Mouse (Mus musculus): ENCODE results near the gene Pkdcc.
A peak's percentile ranks its signal among the peaks of the same experiment; 100 is the strongest.

Gene Pkdcc

DNA sequence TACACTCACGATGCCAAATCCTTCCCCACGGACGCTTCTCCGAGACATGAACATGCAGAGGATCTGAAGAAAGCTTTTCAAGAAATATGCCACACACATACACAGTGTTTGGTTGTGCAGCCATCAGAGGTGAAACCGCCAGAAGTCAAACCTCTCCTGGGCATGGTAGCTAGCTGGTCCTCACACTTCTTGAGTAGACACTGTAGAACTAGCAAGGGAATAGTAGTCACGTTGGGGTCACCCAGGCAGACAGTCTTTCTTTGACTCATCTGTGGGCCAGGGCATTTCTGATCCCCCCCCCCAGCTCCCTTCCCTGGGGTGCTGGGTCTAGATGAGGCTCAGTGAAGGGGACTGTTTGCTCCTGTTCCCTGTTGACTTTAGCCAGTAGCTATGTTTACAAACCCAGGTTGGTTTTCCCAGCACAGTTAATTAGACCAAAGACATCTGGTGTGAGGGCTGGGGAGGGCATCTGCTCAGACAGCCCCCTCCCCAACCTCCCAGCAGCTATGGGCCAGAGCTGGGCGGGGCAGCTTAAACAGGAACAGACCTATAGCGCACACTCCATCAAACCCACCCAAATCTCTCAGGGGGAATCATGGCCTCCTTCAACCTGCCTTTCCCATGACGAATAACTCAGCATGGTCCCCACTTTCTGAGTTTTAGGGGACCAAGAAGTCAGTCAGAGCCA lies 1.7 kb upstream of the Pkdcc start:
- DNase-seq, result no peak

DNA sequence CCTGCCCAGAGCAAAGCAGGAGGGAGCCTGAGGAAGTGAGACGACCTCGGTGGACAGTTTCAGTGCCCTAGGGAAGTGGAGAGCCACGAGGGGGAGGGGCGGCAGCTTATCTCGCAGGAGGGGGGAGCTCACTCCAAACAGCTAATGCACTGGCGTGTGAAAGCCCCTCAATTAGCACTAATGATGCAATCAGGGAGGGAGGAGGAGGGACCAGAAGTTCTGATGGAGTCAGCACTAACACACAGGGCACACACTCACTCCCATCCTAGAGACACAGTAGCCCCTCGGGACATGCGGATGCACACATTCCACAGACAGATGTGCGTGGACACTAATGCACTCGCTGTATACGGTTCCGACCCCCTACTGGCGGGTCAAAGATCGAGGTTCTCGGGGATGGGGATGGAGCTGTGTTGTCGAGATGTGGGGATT lies 915 bp upstream of the Pkdcc start:
- DNase-seq, result peak; percentile 74

DNA sequence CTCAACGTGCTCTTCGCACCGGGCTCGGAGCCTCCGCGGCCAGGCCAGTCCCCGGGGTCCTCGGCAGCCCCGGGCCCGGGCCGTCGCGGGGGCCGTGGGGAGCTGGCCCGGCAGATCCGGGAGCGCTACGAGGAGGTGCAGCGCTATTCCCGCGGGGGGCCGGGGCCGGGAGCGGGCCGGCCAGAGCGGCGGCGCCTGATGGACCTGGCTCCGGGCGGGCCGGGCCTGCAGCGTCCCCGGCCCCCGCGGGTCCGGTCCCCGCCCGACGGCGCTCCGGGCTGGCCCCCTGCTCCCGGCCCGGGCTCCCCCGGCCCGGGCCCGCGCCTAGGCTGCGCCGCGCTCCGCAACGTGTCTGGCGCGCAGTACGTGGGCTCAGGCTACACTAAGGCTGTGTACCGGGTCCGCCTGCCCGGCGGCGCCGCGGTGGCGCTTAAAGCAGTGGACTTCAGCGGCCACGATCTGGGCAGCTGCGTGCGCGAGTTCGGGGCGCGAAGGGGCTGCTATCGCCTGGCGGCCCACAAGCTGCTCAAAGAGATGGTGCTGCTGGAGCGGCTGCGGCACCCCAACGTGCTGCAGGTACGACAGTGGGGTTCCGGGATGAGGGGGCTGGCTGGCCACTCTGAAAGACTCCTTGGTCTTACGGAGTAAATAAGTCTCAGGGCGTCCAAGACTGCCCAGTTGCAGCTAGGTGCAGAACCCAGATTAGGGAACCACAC lies 595 bp downstream of the Pkdcc start:
- peak; percentile 49 for DNase-seq

DNA sequence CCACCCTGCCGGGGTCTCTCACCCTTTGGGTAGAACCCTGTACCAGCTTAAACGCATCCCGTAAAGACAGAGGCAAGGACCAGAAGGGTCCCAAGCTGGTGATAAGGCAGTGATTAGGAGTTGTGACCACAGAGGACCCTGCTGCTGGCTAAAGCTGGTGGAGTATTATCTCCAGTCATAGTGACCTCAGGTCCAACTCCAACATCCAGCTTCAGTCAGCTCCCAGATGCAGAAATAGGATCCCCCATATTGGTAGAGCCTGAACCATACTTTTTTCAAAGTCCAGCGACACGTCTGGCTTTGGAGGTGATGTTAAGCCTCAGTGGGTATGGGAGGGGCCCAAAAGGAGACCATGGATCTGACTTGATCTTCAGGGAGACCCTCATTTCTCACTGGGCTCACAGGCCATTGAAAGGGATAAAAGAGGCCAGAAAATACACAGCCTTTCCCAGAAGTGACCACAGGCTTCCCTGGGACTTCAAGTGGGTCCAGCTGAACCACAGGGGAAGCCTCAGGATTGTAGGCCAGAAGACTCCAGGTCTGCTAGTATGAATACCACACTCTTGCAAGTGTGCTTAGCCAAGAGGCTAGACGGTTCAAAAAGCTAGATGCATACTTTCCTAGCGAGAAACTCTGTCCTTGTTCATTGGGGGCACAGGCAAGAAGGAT lies 1.3 kb downstream of the Pkdcc start:
- no peak for DNase-seq

DNA sequence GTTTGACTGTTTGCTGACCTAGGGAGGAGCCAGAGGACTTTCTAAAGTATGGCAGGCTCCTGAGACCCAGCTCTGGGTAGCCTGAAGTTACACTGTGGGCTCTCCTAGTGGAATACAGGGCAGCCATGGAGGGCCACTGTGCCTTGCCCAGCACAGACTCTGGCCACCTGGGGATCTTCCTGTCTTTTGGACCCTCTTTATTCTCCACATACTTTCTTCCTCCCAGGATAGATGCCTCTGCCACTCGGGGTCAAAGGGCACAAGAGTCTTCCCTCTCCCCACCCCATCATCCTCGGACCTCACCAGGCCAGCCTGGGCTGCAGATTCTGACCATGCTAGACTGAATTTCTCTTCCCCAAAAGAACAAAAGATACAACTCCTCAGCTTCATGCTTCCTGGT lies 3.1 kb downstream of the Pkdcc start:
- no peak for DNase-seq

DNA sequence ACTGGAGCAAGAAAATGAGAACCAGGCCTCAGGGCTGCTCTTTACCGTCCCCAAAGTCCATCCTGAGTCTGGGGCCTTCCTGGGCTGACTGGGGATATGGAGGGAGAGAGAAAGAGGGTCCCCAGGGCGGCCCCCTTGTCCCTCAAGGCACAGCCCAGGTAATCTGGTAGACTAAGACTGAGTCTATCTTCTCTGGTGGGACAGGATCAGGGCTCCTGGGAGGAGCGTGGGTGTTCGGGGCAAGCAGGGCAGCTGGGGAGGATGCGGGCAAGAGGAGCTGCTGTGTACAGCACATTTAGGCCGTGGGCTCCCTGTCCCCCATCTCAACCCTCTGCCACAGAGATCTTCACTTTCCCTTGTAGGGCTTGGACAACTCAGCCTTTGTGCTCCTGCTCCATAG lies 3.6 kb downstream of the Pkdcc start:
- no peak for DNase-seq

DNA sequence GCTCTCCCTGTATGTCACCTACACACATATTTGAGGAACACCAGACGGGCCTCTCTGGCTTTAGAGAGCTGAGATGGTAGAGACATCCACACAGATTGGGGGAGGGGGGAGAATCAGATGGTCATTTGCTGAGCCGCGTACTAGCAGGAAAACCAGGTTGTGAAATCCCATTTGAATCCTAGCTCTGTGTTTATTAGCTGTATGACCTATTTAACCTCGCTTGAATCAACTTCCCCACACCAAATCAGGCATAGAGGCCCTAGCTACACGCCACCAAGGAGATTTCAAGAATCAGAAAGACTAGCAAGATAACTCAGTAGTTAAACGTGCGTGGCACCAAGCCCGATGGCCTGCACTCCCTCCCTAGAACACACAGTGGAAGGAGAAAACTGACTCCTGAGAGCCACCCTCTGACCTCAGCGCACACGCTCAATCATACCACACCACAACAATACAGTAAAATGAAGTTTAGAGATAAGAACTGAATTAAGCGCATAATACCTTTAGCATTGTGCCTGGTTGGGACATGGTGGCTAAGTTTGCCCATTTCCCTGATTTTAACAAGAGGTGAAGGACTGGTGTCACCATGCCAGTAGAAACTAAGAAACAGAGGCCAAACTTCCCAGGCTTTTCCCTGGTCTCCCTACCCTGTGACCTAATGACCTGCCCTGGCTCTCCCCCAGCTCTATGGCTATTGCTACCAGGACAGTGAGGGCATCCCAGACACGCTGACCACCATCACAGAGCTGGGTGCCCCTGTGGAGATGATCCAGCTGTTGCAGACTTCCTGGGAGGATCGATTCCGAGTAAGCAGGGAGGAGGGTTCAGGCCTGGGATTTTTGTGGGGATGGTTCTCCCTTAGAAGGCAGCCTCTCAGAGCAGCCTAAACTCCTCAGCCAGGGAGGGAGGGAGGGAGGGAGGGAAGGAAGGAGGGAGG lies 4.5 kb downstream of the Pkdcc start:
- peak; percentile 56 for DNase-seq

DNA sequence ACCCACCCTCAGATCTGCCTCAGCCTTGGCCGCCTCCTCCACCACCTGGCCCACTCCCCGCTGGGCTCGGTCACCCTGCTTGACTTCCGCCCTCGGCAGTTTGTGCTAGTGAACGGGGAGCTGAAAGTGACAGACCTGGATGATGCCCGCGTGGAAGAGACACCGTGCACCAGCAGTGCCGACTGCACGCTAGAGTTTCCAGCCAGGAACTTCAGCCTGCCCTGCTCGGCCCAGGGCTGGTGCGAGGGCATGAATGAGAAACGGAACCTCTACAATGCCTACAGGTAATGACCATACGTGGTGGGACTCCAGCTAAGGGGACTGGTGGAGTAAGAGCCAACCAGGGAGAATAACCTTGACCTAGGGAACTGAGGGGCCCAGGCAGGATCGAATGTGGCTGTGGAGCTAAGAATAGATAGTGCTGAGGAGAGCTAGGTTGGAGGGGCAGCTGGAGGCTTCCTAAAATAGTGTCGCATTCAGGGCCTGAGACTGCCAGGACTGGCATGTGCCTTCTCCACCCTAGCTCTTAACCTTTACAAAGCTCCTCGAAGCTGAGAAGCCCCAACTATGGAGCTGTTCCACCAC lies 6.0 kb downstream of the Pkdcc start:
- no peak for DNase-seq

DNA sequence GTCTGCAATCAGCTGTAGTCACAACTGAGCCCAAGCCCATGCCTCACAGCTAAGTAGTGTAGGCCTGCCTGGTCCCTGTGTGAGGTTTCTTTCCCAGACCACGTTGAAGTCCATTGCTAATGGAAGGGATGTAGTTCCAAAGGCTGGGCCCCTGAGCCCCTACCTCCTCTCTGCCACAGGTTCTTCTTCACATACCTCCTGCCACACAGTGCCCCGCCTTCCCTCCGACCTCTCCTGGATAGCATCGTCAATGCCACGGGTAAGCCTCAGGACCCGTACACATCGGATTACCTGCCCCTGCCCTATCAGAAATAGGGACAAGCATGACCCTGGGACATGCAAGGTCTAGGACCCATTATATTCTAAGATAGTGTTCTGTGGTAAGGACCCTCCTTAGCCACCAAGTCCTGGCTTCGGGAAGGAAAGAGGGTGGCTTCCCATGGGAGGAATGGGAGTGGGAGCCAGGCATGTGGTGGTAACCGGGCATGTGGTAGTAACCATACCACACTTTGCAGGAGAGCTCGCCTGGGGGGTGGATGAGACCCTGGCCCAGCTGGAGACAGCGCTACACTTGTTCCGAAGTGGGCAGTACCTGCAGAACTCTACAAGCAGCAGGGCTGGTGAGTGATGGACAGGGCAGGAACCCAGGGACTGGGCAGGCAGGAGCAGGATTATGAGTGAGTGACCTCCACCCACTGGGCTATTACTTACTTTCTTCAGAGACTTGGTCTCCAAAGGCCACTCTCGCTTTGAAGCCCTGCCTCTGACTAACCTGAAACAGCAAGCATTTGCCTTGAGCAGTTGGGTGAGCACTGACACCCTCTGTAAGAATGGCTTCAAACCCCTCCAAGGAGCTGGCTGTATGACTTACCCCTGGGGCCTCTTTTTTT lies 6.8 kb downstream of the Pkdcc start:
- DNase-seq, result no peak

DNA sequence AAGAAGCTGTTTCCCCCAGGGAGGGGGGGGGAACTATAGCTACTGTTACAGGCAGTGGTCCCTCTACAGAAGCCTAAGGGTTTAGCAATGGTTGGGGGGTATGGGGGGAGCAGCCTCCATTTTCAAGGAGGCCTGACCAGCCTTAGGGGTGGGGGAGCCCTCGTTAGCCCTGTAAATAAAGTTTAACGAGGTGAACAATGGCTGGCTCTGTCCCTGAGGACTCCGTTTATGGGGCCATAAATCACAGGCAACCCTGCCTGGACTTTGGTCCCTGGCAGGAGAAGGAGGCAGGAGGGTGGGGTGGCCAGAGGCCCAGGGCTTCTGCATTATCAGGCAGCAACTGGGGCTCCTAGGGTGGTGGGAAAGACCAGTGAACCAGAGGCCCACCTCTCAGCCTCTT lies 7.6 kb downstream of the Pkdcc start:
- DNase-seq, result no peak

DNA sequence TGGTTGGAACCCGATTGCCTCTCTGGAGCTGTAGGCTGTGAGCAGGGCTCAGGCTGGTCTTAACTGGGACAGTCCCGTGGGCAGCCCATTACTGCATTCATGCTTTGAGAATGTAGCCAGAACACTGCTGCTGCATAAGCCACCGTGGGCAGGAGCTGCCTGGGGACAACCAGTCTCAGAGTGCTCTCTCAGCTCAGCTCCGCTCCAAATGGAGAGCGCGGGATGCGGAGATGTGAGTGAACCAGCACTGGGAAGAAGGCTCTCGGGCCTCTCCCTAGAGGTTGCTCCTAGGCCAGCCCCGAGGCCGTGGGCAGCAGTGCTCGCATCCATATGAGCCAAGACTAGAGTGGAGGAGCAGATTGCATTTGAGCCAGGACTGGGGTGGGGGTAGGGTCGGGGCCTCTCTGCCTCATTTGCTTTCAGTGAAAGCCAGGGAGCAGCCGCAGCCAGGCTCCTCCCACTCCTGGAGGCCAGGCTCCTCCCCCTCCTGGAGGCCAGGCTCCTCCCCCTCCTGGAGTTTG lies 9.4 kb downstream of the Pkdcc start:
- DNase-seq, result no peak

DNA sequence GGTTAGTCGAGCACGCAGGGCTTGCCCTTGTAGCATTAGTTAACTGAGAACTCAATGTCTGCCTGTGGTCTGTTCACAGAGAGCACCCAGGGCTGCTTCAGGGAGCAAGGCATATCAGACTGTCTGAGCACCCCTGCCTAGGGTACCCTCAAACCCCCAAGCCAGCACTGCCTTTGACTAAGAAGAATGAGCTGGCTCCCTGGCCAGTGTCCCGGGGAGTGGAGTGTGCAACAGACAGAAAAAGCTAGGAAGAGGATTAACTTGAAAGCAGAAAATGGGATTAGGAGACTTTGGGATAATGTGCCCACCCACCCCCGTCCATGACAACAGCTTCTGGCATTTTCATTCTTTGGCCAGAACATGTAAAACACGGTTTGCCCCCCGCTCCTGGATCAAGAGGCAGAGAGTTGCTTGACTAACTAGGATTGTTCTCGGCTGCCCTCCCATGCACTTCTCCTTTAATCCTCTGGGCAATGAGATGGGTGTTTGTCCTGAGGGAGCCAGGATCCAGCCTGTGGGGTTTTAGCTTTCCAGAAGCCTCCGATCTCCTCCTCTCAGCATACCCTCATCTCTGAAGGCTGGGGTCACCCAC lies 11.4 kb downstream of the Pkdcc start:
- no peak for DNase-seq

DNA sequence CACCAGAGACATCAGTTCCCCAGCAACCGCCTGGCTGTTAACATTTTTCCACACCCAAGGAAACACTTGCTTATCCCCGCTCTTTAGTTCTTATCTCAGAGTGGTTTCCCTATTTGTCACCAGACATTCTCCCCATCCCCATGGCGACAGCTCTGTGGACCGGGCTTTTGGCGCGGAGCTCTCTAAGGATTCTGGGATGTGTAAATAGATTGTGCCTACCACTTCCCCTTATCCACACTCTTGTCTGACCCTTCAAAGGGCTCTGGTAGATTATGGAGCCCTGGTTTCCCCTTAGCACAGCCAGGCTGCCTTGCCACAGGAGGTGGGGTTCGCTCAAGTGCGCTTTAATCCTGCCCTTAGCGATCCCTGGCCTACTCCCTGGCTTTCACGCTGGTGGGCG lies 16.3 kb downstream of the Pkdcc start:
- peak; percentile 31 for DNase-seq

DNA sequence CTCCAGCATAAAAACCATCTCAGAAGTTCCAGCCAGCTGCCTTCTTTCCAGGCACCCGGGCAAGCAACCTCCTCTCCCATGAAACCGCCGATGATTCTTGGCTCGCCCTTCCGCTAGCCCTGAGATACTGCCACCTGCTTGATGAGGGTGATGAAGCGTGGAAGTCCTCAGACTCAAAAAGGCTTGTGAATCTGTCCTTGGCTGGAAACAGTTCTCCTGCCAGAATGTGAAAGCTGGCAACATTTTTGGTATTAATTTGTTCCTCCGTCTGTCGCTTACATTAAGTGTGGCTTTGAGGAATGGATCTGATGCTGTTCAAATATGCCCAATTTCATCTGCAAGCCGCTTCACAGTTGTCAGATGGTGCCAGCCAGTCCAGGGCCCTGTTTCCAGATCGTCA lies 20.1 kb downstream of the Pkdcc start:
- DNase-seq, result no peak

DNA sequence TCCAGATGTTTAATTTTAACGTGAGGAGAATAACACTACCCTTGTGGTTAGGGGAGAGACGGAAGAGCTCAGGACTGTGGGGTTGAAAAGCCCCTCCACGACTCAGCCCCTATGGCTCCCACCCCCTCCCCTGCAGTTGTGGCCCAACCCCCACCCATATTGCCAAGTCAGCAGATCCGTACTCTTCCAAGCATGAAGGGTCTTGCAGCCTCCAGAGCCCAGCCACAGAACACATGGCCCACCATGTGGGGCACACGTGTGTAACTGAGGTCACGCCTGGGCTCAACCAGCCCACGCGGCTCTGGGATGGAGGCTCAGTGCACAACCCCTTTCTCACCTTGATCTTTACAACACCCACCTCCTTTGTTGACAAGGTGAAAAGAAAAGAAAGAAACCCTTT lies 21.1 kb downstream of the Pkdcc start:
- DNase-seq, result no peak

DNA sequence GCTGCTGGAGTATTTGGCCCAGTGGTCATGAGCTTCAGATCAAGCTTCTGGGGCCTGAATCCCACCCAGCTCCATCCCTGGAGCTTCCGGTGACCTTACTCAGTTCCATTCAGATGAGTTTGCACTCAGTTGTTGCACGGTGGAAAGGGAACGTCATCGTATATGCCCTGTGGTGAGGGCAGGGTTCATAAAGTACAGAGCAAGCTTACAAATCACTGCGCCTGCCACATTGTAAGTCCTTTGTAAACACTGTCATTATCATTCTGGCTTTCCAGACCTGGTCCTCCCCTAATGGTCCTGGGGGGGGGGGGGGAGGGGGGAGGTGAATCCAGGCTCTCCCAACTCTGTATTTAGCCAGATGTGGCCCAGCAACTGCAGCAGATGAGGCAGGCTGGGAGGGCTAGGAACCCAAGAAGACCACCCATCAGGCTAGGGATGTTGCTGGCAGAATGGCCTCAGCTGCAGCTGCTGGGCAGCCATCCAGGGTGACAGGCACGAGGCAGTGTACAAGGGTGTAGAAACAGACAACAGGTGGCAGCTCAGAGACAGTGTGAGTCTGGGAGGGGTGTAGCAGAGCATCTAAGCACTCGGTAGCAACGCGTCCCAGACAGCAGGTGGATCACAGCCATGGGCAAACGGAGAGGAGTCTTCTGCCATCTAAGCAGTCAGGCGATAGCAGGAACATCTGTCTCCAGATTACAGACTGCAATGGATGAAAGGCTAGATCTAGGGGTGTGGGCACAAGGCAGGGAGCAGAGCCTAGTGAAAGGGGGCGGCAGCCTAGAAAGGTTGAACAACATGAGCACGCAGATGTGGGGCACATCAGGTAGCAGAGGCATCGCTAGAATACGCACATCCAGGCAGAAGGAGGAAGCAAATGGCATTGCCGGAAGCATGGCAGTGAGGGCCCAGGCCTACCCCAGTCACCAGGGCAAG lies 23.3 kb downstream of the Pkdcc start:
- peak; percentile 51 for DNase-seq

DNA sequence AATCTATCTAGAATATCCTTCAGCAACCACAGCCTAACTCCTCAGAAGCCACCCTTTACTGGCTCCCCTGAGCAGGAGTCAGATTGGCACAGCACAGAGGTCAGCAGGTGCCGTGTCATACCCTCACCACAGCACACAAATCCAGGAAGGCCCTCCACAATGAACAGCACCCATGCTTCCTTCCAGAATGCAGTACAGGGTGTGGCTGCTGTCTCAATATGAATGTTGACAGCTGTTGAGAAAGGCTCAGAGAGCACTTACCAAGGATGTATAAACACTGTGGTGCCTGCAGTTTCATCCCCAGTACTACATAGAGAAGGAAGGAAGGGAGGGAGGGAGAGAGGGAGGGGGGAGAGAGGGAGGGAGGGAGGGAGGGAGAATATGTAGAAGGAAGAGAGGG lies 29.4 kb downstream of the Pkdcc start:
- DNase-seq, result no peak

DNA sequence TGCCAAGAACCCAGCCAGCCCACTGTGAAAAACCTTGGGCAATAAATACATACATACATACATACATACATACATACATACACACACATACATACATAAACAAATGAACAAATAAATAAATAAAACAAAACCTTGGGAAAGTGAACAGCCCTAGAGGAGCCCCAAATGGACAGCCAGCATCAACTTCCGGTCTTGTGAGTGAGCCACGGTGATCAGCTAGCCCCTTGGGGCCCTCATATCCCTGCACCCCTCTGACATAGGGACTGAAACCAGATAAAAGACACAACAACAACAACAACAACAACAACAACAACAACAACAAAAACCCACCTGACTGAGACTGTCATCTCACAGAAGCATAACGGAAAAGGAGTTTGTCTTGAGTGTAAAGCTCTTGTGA lies 30.4 kb downstream of the Pkdcc start:
- no peak for DNase-seq

DNA sequence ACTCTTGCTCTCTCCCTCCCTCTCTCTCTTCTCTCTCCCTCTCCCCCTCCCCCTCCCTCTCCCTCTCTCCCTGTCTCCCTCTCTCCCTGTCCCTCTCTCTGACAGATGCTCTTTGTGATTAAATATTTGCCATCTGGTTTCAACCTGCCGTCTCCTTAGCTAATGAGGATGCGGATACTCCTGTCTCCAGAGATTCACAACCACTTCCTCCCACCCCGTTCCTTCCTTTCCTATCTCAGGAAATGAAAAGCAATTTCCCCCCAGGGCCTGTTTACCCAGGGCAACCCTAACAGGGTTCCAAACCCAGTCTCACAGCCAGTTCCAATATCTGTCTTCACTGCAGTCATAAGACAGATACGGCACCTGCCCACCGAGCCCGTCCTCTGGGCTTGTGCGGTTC lies 31.0 kb downstream of the Pkdcc start:
- no peak for DNase-seq

DNA sequence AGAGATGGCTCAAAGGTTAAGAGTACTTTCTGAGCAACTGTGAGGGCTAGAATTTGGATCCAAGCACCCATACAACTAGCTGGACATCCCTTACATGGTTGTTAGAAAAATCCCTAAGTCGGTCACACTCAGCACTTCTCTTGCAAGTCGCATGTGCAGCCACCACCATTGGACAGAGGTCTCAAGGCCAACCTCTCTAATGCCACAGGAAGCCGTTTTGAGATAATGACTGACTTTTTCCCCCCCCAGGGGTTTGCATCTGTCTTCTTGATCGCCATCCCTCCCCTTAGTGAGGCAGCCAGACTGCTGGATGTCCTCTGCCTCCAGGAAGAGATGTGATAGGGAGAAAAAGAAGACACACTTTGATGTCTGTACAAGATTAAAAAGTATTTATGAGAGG lies 32.1 kb downstream of the Pkdcc start:
- DNase-seq, result no peak

Data from lung, postnatal 10 days (tissue).